Mouse (Mus musculus): ENCODE results near the gene Zfp42.

DNA sequence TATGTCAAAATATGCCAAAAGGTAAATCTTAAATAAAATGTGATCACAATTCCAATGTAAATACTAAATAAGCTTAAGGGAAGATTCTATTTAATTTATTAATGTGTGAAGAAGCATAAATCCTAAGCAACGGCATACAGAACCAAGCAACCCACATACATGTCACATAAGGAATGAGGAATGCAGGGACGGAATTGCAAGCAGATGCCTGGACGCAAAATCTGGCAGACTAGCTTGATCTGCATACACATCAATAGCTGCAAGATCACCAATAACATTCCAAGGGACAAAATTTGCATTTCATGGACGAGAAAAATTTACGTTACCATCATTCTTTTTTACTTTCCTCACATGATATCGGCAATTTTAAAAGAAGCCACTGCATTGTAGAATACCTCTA is 51.1 kb downstream of the Zfp42 start:
- TF ChIP-seq GATA1 (IDR thresholded peaks at IDR 0.05; ENCODE audit: low read length) (no peak), TAL1 (IDR thresholded peaks at IDR 0.05; ENCODE audit: low read length) (no peak)
